Mouse (Mus musculus): ENCODE data around the gene Crtac1. TPM values are rescaled to one million over a fixed set of nuclear protein-coding genes. Genes with fewer than 3 reads are reported as not detected.

Gene Crtac1
- polyA plus RNA-seq (2015; fragmentation: Nextera tagmentation; extraction: Ambion mirVana), result 38.3 and 39.7 TPM in 2 replicates

- peak within 1 kb of the TSS; percentile 78 for H3K4me2 ChIP-seq
Measured at GRCm38 (mm10) chr19:42431485-42432190, at the start of gene Crtac1. Gene Crtac1 (minus strand): TSS chr19:42431783.

DNA sequence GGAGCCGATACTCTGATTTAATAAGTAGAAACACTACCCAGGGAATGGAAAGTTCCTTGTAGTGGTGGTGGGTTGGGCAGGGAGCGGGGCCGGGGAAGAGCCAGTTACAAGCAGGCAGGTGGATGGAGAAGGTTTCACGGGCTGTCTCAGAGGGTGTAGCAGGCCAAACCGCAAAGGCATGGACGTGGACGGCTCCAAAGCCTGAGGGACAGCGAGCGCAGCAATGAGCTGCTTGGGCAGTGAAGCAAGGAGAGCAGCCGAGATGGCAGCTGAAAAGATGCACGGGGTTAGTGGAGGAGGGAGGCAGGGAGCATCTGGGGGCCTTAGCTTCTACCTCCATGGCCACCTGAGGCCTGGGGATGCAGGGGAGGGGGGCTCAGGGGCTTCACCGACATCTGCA is 46.7 kb upstream of the Crtac1 start:
- no peak for ATAC-seq (ENCODE audit: low FRiP score, low read depth)
- Histone ChIP-seq H3K27ac (replicated peaks) (no peak overlapping the region), H3K36me3 (no peaks in the 10 kb centered on the region), H3K4me3 (no peak overlapping the region), H3K4me1 (replicated peaks) (peaks cover 6% of the 10 kb centered on the region), H3K4me2 (no peak overlapping the region), H3K9ac (no peak overlapping the region), H3K9me3 (no peaks in the 10 kb centered on the region), H3K27me3 (no peaks in the 10 kb centered on the region)
- WGBS, result 36% methylated on average over 12 of the region's 12 CpGs

More at GRCm38 (mm10) chr19:42431485-42432190, at the start of gene Crtac1:
- Histone ChIP-seq H3K4me3 (peak within 1 kb of the TSS; percentile 52), H3K4me1 (replicated peaks) (peaks cover 26% of the 10 kb centered on the region), H3K36me3 (no peaks in the 10 kb centered on the region), H3K27ac (replicated peaks) (peak within 1 kb of the TSS; percentile 83), H3K9ac (peak within 1 kb of the TSS; percentile 65), H3K9me3 (no peaks in the 10 kb centered on the region), H3K27me3 (peaks cover 7% of the 10 kb centered on the region)
- ATAC-seq (ENCODE audit: low FRiP score, low read depth), result peak; percentile 94
- under 1% methylated on average over 59 of the region's 88 CpGs for WGBS

DNA sequence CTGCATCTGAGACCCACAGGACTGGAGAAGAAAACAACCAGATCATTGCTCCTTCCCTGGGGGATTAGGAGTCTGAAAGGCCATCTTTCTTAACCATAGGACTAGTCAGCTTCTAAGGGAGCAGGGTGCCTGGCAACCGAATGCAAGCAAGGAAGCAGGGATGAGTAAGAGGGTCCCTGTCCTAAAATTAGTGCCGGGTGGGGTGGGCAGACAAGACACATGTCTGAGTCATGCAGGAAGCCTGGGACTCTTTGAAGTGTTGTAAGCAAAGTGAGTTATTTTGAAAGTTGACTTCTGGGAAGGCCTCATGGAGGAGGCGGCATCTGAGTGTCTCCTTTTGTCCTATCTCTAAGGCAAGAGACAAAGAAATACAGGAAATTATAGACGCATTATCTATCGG is 46.2 kb upstream of the Crtac1 start:
- Histone ChIP-seq H3K4me1 (replicated peaks) (peaks cover 6% of the 10 kb centered on the region), H3K9ac (no peak overlapping the region), H3K27me3 (no peaks in the 10 kb centered on the region), H3K36me3 (no peaks in the 10 kb centered on the region), H3K4me3 (no peak overlapping the region), H3K27ac (replicated peaks) (no peak overlapping the region), H3K4me2 (no peak overlapping the region), H3K9me3 (no peaks in the 10 kb centered on the region)
- WGBS, result 80% methylated on average over 5 of the region's 5 CpGs
- no peak for ATAC-seq (ENCODE audit: low FRiP score, low read depth)

DNA sequence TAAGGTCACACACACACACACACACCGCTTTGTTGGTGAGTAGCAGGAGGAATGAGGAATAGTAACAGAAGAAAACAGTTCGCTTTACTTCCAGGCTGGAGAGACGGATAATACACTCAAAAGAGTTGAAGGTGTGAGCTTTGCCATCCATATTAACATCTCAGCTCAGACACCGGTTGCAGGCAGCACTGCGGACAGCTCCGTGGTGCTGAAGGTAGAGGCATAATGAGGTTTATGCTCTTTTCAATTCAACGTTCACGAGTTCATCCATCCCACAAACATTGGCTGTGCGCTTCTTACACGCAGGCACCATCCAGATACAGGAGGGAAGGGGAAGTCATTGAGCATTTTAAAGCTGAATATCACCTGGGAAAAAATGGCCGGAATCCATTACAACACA is 41.2 kb upstream of the Crtac1 start:
- no peak overlapping the region for H3K4me2 ChIP-seq
- H3K36me3 ChIP-seq, result no peaks in the 10 kb centered on the region
- WGBS, result 38% methylated on average over 11 of the region's 11 CpGs
- no peaks in the 10 kb centered on the region for H3K4me1 ChIP-seq (replicated peaks)
- no peak overlapping the region for H3K4me3 ChIP-seq
- no peak overlapping the region for H3K27ac ChIP-seq (replicated peaks)
- H3K9me3 ChIP-seq, result no peaks in the 10 kb centered on the region
- no peaks in the 10 kb centered on the region for H3K27me3 ChIP-seq
- no peak overlapping the region for H3K9ac ChIP-seq
- ATAC-seq (ENCODE audit: low FRiP score, low read depth), result no peak

DNA sequence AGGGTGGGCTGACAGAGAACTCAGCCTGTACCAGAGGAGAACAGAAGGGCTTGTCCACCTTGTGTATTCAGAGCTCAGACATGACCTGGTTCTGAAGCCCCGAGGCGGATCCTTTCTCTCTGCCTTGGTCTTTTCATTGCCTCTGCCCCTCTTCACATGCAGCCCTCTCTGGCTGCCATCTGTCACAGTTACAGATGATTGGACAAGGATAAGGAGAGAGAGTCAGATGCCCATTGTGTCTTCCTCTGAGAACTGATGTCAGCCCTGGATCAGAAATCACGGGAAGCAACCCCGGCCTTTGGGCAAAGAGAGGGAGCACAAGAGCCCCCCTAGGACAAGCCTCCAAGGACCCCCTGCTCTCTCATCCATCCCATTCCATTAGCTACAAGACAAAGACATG is 40.0 kb upstream of the Crtac1 start:
- Histone ChIP-seq H3K9ac (no peak overlapping the region), H3K27ac (replicated peaks) (no peak overlapping the region), H3K4me1 (replicated peaks) (no peaks in the 10 kb centered on the region), H3K4me2 (no peak overlapping the region), H3K36me3 (no peaks in the 10 kb centered on the region), H3K9me3 (no peaks in the 10 kb centered on the region), H3K4me3 (no peak overlapping the region), H3K27me3 (no peaks in the 10 kb centered on the region)
- 29% methylated on average over 4 of the region's 4 CpGs for WGBS
- no peak for ATAC-seq (ENCODE audit: low FRiP score, low read depth)

- Histone ChIP-seq H3K4me1 (replicated peaks) (peaks cover 10% of the 10 kb centered on the region), H3K36me3 (no peaks in the 10 kb centered on the region), H3K27me3 (no peaks in the 10 kb centered on the region), H3K4me2 (no peak overlapping the region), H3K9me3 (no peaks in the 10 kb centered on the region), H3K27ac (replicated peaks) (no peak overlapping the region), H3K9ac (no peak overlapping the region), H3K4me3 (no peak overlapping the region)
- WGBS, result 33% methylated on average over 6 of the region's 6 CpGs
- no peak for ATAC-seq (ENCODE audit: low FRiP score, low read depth)
Measured at GRCm38 (mm10) chr19:42461851-42462250, 30.3 kb upstream of the Crtac1 start.

- no peak overlapping the region for H3K27ac ChIP-seq (replicated peaks)
- H3K9ac ChIP-seq, result no peak overlapping the region
- H3K27me3 ChIP-seq, result no peaks in the 10 kb centered on the region
Measured at GRCm38 (mm10) chr19:42461353-42461752, 29.8 kb upstream of the Crtac1 start.

DNA sequence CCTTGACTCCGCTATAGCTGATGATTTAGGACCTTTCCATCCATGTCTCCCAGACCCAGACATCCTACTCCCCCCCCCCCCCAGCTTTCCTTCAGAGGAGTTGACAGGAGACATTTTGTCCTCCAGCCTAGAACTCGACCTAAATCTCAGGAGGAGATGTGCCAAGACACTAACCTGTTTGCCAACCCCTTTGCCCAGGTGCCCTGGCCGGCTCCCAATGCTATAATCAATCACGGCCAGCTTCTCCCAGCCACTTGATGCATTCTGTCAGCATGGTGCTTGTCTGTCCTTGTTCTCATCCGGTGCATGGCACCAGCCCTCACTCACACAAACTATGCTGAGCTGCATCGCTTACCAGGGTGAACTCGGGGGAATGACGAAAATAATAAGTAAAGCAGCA is 27.9 kb upstream of the Crtac1 start:
- no peak for ATAC-seq (ENCODE audit: low FRiP score, low read depth)
- no peak overlapping the region for H3K4me3 ChIP-seq
- H3K9ac ChIP-seq, result no peak overlapping the region
- H3K4me1 ChIP-seq (replicated peaks), result peaks cover 10% of the 10 kb centered on the region
- H3K4me2 ChIP-seq, result no peak overlapping the region
- no peaks in the 10 kb centered on the region for H3K9me3 ChIP-seq
- H3K36me3 ChIP-seq, result no peaks in the 10 kb centered on the region
- H3K27ac ChIP-seq (replicated peaks), result no peak overlapping the region
- 88% methylated on average over 8 of the region's 8 CpGs for WGBS
- H3K27me3 ChIP-seq, result no peaks in the 10 kb centered on the region

More at GRCm38 (mm10) chr19:42461353-42461752, 29.8 kb upstream of the Crtac1 start:
- Histone ChIP-seq H3K9me3 (no peaks in the 10 kb centered on the region), H3K4me2 (no peak overlapping the region), H3K36me3 (no peaks in the 10 kb centered on the region), H3K4me3 (no peak overlapping the region), H3K4me1 (replicated peaks) (peaks cover 10% of the 10 kb centered on the region)
- WGBS, result 31% methylated on average over 9 of the region's 9 CpGs
- no peak for ATAC-seq (ENCODE audit: low FRiP score, low read depth)

DNA sequence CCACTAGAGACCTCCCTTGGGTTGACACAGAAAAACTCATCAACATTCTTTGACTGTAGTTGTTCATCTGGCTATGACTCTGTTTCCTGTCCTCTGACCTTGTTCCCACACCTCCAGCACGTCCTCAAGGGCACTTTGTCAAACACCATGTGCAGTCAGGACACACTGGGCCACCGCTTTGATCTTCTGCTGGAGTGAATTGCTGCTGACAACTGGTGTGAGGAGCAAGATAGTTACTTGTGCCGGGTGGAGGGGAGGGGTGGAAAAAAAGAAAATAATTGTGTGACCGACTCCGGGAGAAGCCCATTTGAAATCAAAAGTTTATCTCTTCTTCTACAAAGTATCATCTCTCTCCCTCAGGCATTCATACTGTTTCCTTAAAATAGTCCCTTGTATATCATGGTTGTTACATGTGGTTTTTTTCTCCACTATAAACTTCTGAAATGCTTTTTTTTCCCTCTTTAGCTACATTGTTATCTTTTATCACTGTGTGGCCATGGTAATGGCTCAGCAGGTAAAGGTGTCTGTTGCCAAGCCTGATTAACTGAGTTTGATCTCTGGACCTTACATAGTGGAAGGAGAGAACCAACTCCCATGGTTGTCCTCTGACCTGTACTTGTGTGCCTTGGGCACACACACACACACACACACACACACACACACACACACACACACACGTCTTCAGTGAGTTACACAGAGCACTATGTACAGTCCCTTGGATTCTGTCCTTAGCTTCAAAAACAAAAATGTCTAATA is 23.1 kb upstream of the Crtac1 start:
- Histone ChIP-seq H3K9ac (no peak overlapping the region), H3K4me1 (replicated peaks) (no peaks in the 10 kb centered on the region), H3K36me3 (no peaks in the 10 kb centered on the region), H3K9me3 (no peaks in the 10 kb centered on the region), H3K27me3 (no peaks in the 10 kb centered on the region), H3K4me2 (no peak overlapping the region), H3K27ac (replicated peaks) (no peak overlapping the region), H3K4me3 (no peak overlapping the region)
- 67% methylated on average over 6 of the region's 6 CpGs for WGBS
- no peak for ATAC-seq (ENCODE audit: low FRiP score, low read depth)

DNA sequence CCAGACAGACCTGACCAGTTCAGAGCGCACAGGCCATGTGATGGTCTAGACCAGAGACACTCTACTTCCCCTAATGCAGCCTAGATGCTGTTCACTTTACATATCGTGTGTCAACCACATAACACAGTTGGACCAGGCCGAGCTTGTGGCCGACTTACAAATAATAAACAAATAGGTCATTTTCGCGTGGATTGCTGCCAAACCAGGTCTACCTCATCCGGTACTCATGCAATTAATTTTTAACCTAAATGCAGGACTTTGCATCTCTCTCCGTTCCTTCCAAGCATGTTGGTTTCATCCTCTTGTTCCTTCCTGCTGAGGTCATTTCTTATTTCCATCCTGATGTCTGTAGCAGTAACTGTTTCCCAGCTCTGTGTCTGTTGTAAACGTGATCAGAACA is 22.4 kb upstream of the Crtac1 start:
- H3K9ac ChIP-seq, result no peak overlapping the region
- no peaks in the 10 kb centered on the region for H3K4me1 ChIP-seq (replicated peaks)
- no peaks in the 10 kb centered on the region for H3K27me3 ChIP-seq
- H3K27ac ChIP-seq (replicated peaks), result no peak overlapping the region
- no peak overlapping the region for H3K4me3 ChIP-seq
- WGBS, result 89% methylated on average over 9 of the region's 9 CpGs
- H3K4me2 ChIP-seq, result no peak overlapping the region
- H3K9me3 ChIP-seq, result no peaks in the 10 kb centered on the region
- no peak for ATAC-seq (ENCODE audit: low FRiP score, low read depth)
- H3K36me3 ChIP-seq, result no peaks in the 10 kb centered on the region

- H3K9ac ChIP-seq, result no peak overlapping the region
- H3K4me1 ChIP-seq (replicated peaks), result no peaks in the 10 kb centered on the region
- H3K27me3 ChIP-seq, result no peaks in the 10 kb centered on the region
- no peak overlapping the region for H3K27ac ChIP-seq (replicated peaks)
- no peak overlapping the region for H3K4me3 ChIP-seq
- WGBS, result 83% methylated on average over 7 of the region's 7 CpGs
- no peaks in the 10 kb centered on the region for H3K9me3 ChIP-seq
- ATAC-seq (ENCODE audit: low FRiP score, low read depth), result no peak
- H3K36me3 ChIP-seq, result no peaks in the 10 kb centered on the region
- H3K4me2 ChIP-seq, result no peak overlapping the region
Measured at GRCm38 (mm10) chr19:42452539-42452938, 21.0 kb upstream of the Crtac1 start.

DNA sequence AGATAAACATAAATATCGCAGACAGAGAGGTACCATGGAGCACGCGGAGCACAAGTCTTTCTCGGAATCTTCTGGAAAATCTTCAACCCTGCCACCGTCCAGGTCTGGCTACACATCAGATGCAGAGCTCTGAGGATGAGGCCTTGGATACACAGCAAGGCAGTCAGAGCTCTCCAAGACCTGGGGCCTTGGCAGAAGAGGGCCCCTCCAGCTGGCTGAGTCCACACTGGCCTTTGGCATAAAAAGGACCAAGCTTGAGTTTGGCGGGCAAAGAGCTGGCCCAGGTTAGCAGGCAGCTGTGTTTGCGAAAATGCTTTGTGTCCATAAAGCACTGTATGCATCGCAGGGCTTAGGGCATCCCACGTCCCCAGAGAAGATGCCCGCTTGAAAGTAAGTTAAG is 17.0 kb upstream of the Crtac1 start:
- H3K27ac ChIP-seq (replicated peaks), result no peak overlapping the region
- H3K4me1 ChIP-seq (replicated peaks), result no peaks in the 10 kb centered on the region
- H3K27me3 ChIP-seq, result no peaks in the 10 kb centered on the region
- WGBS, result 92% methylated on average over 10 of the region's 10 CpGs
- no peaks in the 10 kb centered on the region for H3K36me3 ChIP-seq
- H3K9ac ChIP-seq, result no peak overlapping the region
- H3K9me3 ChIP-seq, result no peaks in the 10 kb centered on the region
- ATAC-seq (ENCODE audit: low FRiP score, low read depth), result no peak
- H3K4me2 ChIP-seq, result no peak overlapping the region
- no peak overlapping the region for H3K4me3 ChIP-seq

All from hindbrain, embryonic 15.5 days (tissue).